Mouse (Mus musculus) liver, embryonic 12.5 days (tissue): ENCODE measurements around the gene Lrrc8c. TPM values are rescaled to one million over a fixed set of nuclear protein-coding genes. Genes with fewer than 3 reads are reported as not detected.
A peak's percentile ranks its signal among the peaks of the same experiment; 100 is the strongest.

ENCODE experiments used
- ATAC-seq: fragments of 200-750 bp; cut with Nextera tagmentation; 2 replicates; pipeline ENCODE4 v1.8.0; 2017; ENCODE audit warnings: moderate number of reproducible peaks, mild to moderate bottlenecking, moderate library complexity
- H3K27ac ChIP-seq: fragments of 300-500 bp; sonication (generic); 2 replicates; pipeline ENCODE4 v1.5.1; 2016; ENCODE audit warnings: mild to moderate bottlenecking
- H3K27me3 ChIP-seq: fragments of 300-500 bp; sonication (generic); replicated peaks from 2 replicates; pipeline ENCODE4 v1.6.1; 2016; ENCODE audit warnings: mild to moderate bottlenecking, moderate library complexity
- H3K36me3 ChIP-seq: fragments of 300-500 bp; sonication (generic); 2 replicates; pipeline ENCODE4 v1.6.1; 2016; ENCODE audit warnings: mild to moderate bottlenecking, moderate library complexity
- H3K4me1 ChIP-seq: fragments of 300-500 bp; sonication (generic); 2 replicates; pipeline ENCODE4 v1.6.1; 2016
- H3K4me2 ChIP-seq: fragments of 300-500 bp; sonication (generic); 2 replicates; pipeline ENCODE4 v1.6.1; 2016; ENCODE audit warnings: mild to moderate bottlenecking, moderate library complexity
- H3K4me3 ChIP-seq: fragments of 300-500 bp; sonication (generic); 2 replicates; pipeline ENCODE4 v1.5.1; 2016; ENCODE audit warnings: mild to moderate bottlenecking, moderate library complexity
- H3K9ac ChIP-seq: fragments of 300-500 bp; sonication (generic); 2 replicates; pipeline ENCODE4 v1.6.1; 2016; ENCODE audit warnings: mild to moderate bottlenecking, moderate library complexity
- H3K9me3 ChIP-seq: fragments of 300-500 bp; sonication (generic); replicated peaks from 2 replicates; pipeline ENCODE4 v1.6.1; 2016; ENCODE audit warnings: mild to moderate bottlenecking, moderate library complexity
- WGBS: fragments of 180-500 bp; shearing (Covaris S2); methylation state at CpG from one replicate; pipeline ENCODE4 v1.1.7; 2016; ENCODE audit not compliant: insufficient replicate concordance; 5-methylcytosine and 5-hydroxymethylcytosine counted together
- polyA plus RNA-seq: library from polyadenylated mRNA; unstranded; fragments of >200 nt; fragmentation: Nextera tagmentation; extraction: Ambion mirVana; gene quantifications from 2 replicates; pipeline ENCODE4 v1.2.1, GENCODE M21; 2016

Lrrc8c gene
- polyA plus RNA-seq, 1 experiment from 2014 or later, result 23.9 TPM

GRCm38 (mm10) chr5:105515532-105515931 is 3.7 kb upstream of the Lrrc8c start:
- no peak overlapping the region for H3K27ac ChIP-seq
- H3K27me3 ChIP-seq, result no peaks in the 10 kb centered on the region
- H3K36me3 ChIP-seq, result no peaks in the 10 kb centered on the region
- H3K4me2 ChIP-seq, result no peak overlapping the region
- H3K9ac ChIP-seq, result no peak overlapping the region
- peaks cover 21% of the 10 kb centered on the region for H3K4me1 ChIP-seq
- H3K9me3 ChIP-seq, result no peaks in the 10 kb centered on the region
- no peak overlapping the region for H3K4me3 ChIP-seq
- WGBS, result 56% methylated on average over 6 of the region's 6 CpGs
- no peak for ATAC-seq

DNA sequence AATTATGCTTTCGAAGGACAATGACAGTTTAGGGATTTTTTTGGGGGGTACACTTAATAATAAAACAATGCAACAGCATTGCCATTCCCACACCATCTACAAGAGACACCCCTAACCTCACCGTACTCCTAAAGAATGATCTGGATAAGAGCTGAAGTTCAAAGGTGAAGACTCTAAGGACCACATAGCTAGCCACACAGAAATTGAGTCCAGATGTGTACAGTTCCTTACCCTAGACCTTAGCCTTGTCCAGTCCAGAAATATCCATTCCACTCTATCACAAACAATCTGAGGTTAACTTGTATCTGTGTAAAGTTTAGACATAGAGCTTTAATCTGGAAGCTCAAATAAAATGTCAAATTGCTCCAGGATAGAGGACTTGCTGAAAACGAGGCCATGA is 2.9 kb upstream of the Lrrc8c start:
- no peak overlapping the region for H3K27ac ChIP-seq
- H3K4me1 ChIP-seq, result peaks cover 28% of the 10 kb centered on the region
- ATAC-seq, result no peak
- H3K27me3 ChIP-seq, result no peaks in the 10 kb centered on the region
- WGBS, result 57% methylated on average over 3 of the region's 3 CpGs
- no peaks in the 10 kb centered on the region for H3K9me3 ChIP-seq
- H3K36me3 ChIP-seq, result no peaks in the 10 kb centered on the region
- H3K9ac ChIP-seq, result no peak overlapping the region
- no peak overlapping the region for H3K4me2 ChIP-seq
- H3K4me3 ChIP-seq, result no peak overlapping the region

DNA sequence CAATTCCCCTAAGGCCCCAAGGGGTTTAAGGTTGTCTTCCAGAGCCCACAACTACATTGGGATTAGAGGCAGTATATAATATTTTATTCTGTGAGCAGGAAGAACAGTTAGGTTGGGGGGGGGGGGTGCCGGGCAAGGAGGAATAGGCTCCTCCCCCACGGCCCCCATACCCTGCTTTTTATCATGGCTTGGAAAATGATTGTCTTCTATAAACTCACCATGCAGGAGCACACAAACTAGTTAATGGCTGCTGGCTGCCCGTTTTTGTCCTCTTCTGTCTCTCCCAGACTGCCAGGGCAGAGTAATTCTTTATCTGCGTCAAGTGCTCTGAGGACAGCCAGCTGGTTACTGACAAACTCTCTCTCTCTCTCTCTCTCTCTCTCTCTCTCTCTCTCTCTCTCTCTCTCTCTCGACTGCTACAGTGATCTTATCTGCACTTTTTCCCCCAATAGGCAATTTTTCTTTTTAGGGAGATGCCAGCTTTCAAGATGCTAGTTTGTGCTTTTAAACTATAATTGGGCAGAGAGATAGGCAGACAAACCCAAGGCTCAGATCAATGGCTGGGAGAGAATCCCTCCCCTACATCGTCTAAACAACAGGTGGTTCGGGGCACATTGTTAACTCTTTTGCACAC is 1.1 kb upstream of the Lrrc8c start:
- no peak for ATAC-seq
- peak overlapping the region; percentile 97 for H3K9ac ChIP-seq
- WGBS, result 9% methylated on average over 7 of the region's 7 CpGs

DNA sequence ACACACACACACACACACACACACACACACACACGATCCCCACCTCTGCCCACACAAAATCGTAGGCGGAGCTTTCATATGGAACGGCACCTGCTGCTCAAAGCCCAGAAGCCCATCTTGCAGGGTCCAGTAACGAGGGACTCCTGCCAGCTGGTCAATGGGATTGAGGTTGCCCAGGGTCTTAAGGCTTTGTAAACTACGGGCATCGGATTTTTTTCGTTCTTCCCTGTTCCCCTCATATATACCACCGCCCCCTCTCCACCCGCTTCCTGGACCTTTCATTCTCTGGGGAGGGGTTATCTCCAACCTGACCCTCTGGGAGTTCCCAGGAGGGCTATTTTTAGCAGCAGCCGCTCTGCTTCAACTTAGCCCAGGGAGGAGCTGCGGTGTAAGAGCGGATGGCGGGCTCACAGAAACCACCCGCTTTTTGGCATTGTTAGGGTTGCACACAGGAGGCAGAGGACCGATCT is 527 bp upstream of the Lrrc8c start:
- Histone ChIP-seq H3K36me3 (no peaks in the 10 kb centered on the region), H3K27me3 (no peaks in the 10 kb centered on the region), H3K27ac (peak overlapping the region; percentile 89), H3K4me3 (peak overlapping the region; percentile 90), H3K4me1 (peaks cover 51% of the 10 kb centered on the region), H3K9me3 (no peaks in the 10 kb centered on the region), H3K9ac (peak overlapping the region; percentile 97), H3K4me2 (peak overlapping the region; percentile 95)
- 0% methylated on average over 16 of the region's 16 CpGs for WGBS
- ATAC-seq, result peak; percentile 46

More for the DNA sequence above, 1.1 kb upstream of the Lrrc8c start:
- H3K27ac ChIP-seq, result peak overlapping the region; percentile 89
- H3K4me1 ChIP-seq, result peaks cover 46% of the 10 kb centered on the region
- peak overlapping the region; percentile 90 for H3K4me3 ChIP-seq
- no peaks in the 10 kb centered on the region for H3K36me3 ChIP-seq
- H3K9me3 ChIP-seq, result no peaks in the 10 kb centered on the region
- no peaks in the 10 kb centered on the region for H3K27me3 ChIP-seq
- H3K4me2 ChIP-seq, result peak overlapping the region; percentile 95

DNA sequence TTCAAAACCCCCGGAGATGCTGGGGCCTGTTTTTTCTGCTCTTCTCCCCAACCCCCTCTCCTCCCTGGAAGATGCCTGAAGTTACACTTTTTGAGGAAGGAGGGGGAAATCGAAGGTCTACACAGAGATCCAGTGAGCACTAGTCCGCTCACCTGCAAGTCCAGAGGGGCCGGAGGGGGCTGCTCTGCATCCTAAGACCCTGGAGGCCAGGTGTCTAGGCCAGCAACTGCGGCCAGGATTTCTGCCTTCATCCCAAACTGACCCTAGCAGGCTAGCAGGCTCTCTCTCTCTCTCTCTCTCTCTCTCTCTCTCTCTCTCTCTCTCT is 750 bp downstream of the Lrrc8c start:
- Histone ChIP-seq H3K4me3 (peak overlapping the region; percentile 90), H3K27ac (peak overlapping the region; percentile 89), H3K27me3 (no peaks in the 10 kb centered on the region), H3K9ac (peak overlapping the region; percentile 97), H3K4me1 (peaks cover 64% of the 10 kb centered on the region), H3K4me2 (peak overlapping the region; percentile 95), H3K9me3 (no peaks in the 10 kb centered on the region), H3K36me3 (peaks cover 12% of the 10 kb centered on the region)
- ATAC-seq, result no peak
- 4% methylated on average over 5 of the region's 5 CpGs for WGBS

DNA sequence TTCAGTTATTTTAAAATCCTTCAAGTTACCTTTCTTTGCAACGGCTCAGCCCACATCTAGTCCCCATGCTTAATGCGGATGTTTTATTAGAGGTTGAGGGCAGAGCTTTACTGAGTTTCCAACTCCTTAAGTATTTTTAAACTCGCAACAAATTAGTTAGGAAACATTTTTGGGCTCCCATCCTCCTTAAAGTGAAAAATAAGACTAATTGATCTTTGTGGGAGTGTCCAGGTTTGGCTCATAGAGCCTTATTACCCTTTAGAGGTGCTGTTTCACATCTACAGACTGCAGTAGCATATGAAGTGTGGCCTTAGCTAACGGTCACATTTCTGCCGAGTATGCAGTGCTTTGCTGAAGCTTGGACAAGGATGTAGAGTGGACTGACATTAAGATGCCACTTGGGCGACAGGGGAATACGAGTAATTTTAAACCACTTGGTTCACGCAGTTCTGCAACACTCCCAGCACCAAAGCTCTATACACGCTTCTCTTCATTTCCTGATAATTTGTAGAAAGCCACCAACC is 1.3 kb downstream of the Lrrc8c start:
- peaks cover 70% of the 10 kb centered on the region for H3K4me1 ChIP-seq
- no peak for ATAC-seq
- no peaks in the 10 kb centered on the region for H3K9me3 ChIP-seq
- peak overlapping the region; percentile 97 for H3K9ac ChIP-seq
- no peaks in the 10 kb centered on the region for H3K27me3 ChIP-seq
- 39% methylated on average over 9 of the region's 9 CpGs for WGBS
- H3K27ac ChIP-seq, result peak overlapping the region; percentile 89
- H3K36me3 ChIP-seq, result peaks cover 16% of the 10 kb centered on the region
- peak overlapping the region; percentile 90 for H3K4me3 ChIP-seq
- H3K4me2 ChIP-seq, result peak overlapping the region; percentile 95

DNA sequence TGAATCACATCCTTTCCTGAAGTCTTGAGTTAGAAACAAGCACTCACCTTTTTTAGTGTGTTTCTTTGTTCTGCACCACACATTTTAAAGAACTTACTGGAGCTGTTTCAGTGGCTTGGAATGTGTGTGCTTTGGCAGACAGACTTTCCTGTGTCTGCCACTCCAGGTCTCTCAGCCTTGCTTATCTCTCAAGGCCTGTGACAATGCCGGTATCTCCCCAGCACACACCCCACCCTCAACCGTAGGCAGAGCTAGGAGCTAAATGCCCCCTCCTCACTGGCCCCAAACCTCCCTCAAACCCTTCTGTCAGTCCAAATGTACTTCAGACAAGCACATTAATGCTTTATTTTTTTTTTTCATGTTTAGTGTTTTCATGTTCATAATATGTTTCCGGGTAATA is 4.3 kb downstream of the Lrrc8c start:
- Histone ChIP-seq H3K4me1 (peaks cover 91% of the 10 kb centered on the region), H3K4me3 (peak overlapping the region; percentile 31), H3K36me3 (peaks cover 31% of the 10 kb centered on the region), H3K9ac (peak overlapping the region; percentile 52), H3K27me3 (no peaks in the 10 kb centered on the region), H3K27ac (peak overlapping the region; percentile 86), H3K4me2 (peak overlapping the region; percentile 95), H3K9me3 (no peaks in the 10 kb centered on the region)
- WGBS, result 11% methylated on average over 3 of the region's 3 CpGs
- ATAC-seq, result peak; percentile 71

DNA sequence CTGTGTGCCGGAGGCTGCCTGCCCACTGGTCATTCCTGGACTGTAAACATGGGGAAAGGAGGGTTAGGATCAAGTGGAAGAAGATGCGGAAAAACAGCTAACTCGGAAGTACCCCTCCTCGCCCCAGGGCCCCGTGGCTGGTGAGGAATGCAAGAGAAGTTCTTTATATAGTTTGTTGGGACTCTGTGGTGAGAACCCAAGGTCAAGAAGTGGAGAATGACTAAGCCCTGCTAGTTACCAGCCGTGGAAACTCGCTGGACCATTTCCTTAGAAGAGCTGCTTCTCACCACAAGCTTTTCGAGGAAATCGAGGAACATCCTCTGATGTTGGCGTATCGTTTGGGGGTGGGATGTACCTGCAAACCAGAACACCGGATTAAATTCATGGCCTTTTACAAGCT is 5.8 kb downstream of the Lrrc8c start:
- Histone ChIP-seq H3K27me3 (no peaks in the 10 kb centered on the region), H3K4me2 (peak overlapping the region; percentile 95), H3K36me3 (peaks cover 39% of the 10 kb centered on the region), H3K4me1 (peaks cover 97% of the 10 kb centered on the region), H3K9me3 (no peaks in the 10 kb centered on the region), H3K9ac (0 out of 2 replicates have a peak overlapping the region, but pooled peaks have one; percentile 52), H3K27ac (peak overlapping the region; percentile 86), H3K4me3 (no peak overlapping the region)
- 73% methylated on average over 12 of the region's 12 CpGs for WGBS
- no peak for ATAC-seq

DNA sequence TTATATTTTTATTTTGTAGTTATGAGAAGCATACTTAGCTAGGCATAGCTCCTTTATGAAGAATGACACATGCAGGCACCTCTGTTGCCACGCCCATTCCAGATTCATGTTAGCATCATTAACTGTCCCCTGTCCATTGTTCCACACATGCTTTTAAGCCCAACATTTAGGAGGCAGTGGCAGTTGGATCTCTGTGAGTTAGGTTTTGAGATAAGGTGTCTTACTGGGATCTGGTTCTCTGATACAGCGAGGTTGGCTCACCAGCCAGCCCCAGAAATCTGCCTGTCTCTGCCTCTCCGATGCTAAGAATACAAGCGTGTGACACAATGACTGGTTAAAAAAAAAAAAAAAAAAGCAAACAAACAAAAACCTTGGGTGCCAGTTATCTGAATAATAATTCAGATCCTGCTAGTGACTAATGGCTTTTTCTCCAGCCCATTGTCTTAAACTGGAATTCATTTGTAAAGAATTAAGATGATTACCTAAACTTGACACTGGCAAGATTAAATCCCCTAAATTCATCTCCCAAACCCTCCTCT is 7.0 kb downstream of the Lrrc8c start:
- Histone ChIP-seq H3K36me3 (peaks cover 42% of the 10 kb centered on the region), H3K27ac (peak overlapping the region; percentile 86), H3K9ac (no peak overlapping the region), H3K9me3 (no peaks in the 10 kb centered on the region), H3K27me3 (no peaks in the 10 kb centered on the region), H3K4me1 (peaks cover 90% of the 10 kb centered on the region), H3K4me3 (no peak overlapping the region), H3K4me2 (peak overlapping the region; percentile 53; the same call in 1 of the 2 replicates)
- ATAC-seq, result peak; percentile 26; the same call in 1 of the 2 replicates
- 24% methylated on average over 4 of the region's 4 CpGs for WGBS

DNA sequence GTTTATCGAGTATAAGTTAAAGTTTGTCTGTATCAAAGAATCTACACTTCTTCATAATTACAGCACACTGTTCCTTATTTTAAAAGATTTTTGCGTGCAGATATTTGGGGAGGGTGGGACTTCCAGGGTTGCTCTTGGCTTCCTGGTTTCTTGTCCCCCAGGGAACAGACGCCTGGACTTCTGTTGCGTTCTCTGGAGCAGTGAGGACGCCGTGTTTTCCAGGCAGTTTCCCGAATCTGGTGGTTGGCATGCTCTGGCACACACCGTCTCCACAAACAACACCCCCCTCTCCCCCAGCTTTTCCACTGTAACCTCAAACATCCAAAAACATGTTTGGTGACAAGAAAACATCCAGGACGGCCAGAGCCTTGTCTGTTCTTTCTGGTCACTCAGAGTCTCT is 7.6 kb downstream of the Lrrc8c start:
- Histone ChIP-seq H3K27ac (peak overlapping the region; percentile 82), H3K9me3 (no peaks in the 10 kb centered on the region), H3K36me3 (peaks cover 48% of the 10 kb centered on the region), H3K27me3 (no peaks in the 10 kb centered on the region), H3K9ac (0 out of 2 replicates have a peak overlapping the region, but pooled peaks have one; percentile 32), H3K4me2 (peak overlapping the region; percentile 53), H3K4me3 (no peak overlapping the region), H3K4me1 (peaks cover 87% of the 10 kb centered on the region)
- 81% methylated on average over 9 of the region's 9 CpGs for WGBS
- ATAC-seq, result no peak

- Histone ChIP-seq H3K27me3 (no peaks in the 10 kb centered on the region), H3K4me1 (peaks cover 77% of the 10 kb centered on the region), H3K9ac (peak overlapping the region; percentile 32), H3K36me3 (peaks cover 57% of the 10 kb centered on the region), H3K27ac (peak overlapping the region; percentile 82), H3K4me3 (peak overlapping the region; percentile 16; the same call in 1 of the 2 replicates), H3K4me2 (peak overlapping the region; percentile 53), H3K9me3 (no peaks in the 10 kb centered on the region)
- 47% methylated on average over 23 of the region's 23 CpGs for WGBS
- peak; percentile 79 for ATAC-seq
Observed at GRCm38 (mm10) chr5:105527477-105528331, 8.5 kb downstream of the Lrrc8c start.

DNA sequence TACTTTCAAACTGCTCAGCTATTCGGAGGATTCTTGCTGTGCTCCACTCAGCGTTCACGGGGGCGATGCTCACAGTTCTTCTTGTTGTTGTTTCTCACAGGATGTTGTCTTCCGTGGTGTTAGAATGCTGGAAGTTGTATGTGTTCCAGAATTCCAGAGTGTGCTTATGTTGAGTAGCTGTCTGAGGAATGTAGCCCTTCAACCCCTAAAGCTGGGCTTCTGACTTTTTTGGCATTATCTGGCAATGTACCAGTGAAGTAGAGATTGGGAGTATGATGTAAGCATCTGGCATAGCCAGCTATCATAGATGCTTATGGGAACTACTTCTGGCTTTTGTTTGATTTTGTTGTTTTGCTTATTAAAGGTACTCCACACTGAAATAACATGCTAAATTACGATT is 11.4 kb downstream of the Lrrc8c start:
- H3K36me3 ChIP-seq, result peaks cover 59% of the 10 kb centered on the region

More for the DNA sequence above, 11.4 kb downstream of the Lrrc8c start:
- H3K27ac ChIP-seq, result no peak overlapping the region
- no peaks in the 10 kb centered on the region for H3K9me3 ChIP-seq
- H3K27me3 ChIP-seq, result no peaks in the 10 kb centered on the region
- ATAC-seq, result no peak
- H3K4me1 ChIP-seq, result peaks cover 57% of the 10 kb centered on the region
- H3K4me2 ChIP-seq, result no peak overlapping the region
- H3K4me3 ChIP-seq, result no peak overlapping the region
- WGBS, result 79% methylated on average over 6 of the region's 6 CpGs
- no peak overlapping the region for H3K9ac ChIP-seq
